Mouse (Mus musculus) embryonic fibroblast, embryonic 13.5 days (primary cell): ENCODE measurements at regions not wholly inside any gene's neighbourhood (a gene's known extent, or its start where the extent isn't known, plus 50 kb on each side); places are given as distances from the start of the nearest gene placed in this dataset.

Experiments
- CTCF ChIP-seq: IDR thresholded peaks from 2 replicates; pipeline ENCODE4 v1.5.1; 2011; ENCODE audit warnings: mild to moderate bottlenecking, control low read depth, low read length, moderate library complexity, borderline replicate concordance; ENCODE audit not compliant: insufficient read depth
- POLR2A ChIP-seq: IDR thresholded peaks from 2 replicates; pipeline ENCODE4 v1.6.1; 2011; ENCODE audit warnings: low read depth, mild to moderate bottlenecking, control low read depth, low read length, moderate library complexity

DNA sequence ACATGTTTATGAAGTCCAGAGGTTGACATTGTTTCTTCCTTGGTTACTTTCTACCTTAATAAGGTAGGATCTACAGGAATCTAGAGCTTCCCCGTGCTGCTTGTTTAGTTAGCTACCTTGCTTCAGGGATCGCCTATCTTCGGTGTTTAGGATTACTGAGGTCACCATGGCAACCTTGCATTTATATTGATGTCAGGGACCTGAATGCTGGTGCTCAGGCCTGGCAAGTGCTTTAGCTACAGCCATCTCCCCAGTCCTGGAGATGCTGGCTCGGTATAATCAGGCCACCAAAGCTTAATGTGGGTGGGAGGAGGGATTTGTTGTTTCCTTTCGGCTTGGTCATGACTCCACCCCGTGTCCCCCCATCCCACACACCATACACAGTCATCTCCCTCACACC lies 50.0 kb upstream of the Zc3h12a start:
- TF ChIP-seq POLR2A: no peak
- no peak for TF ChIP-seq CTCF
